Mouse (Mus musculus) urinary bladder, adult 2 months (tissue): ENCODE results near the gene Esr2. TPM values are rescaled to one million over a fixed set of nuclear protein-coding genes. Genes with fewer than 3 reads are reported as not detected.

ENCODE experiments used
- DNase-seq: peaks from one replicate; pipeline ENCODE4 v3.0.0; 2022; ENCODE audit warnings: low spot score
- polyA plus RNA-seq: library from polyadenylated mRNA; depleted of rRNA; stranded (reverse); fragments of >200 nt; gene quantifications from 2 replicates; pipeline ENCODE4 v1.2.3, GENCODE M21; 2012; rRNA removed

Esr2 gene
- polyA plus RNA-seq, 1 experiment: 0.55 TPM

- DNase-seq: no peak
Observed at GRCm38 (mm10) chr12:76085956-76086905, 90.8 kb downstream of the Esr2 start.

- no peak for DNase-seq
Observed at GRCm38 (mm10) chr12:76085066-76085465, 92.0 kb downstream of the Esr2 start.

- DNase-seq: no peak
Observed at GRCm38 (mm10) chr12:76081557-76082211, 95.4 kb downstream of the Esr2 start.

GRCm38 (mm10) chr12:76080876-76081556 lies 96.0 kb downstream of the Esr2 start:
- no peak for DNase-seq

GRCm38 (mm10) chr12:76073981-76074380 lies 103.1 kb downstream of the Esr2 start:
- no peak for DNase-seq

GRCm38 (mm10) chr12:76073066-76073826 lies 103.8 kb downstream of the Esr2 start:
- no peak for DNase-seq

- no peak for DNase-seq
Observed at GRCm38 (mm10) chr12:76071935-76072849, 104.9 kb downstream of the Esr2 start.

Other genes with a start within 250 kb of the Esr2 start
- gene Tex21, start 69.5 kb upstream of the Esr2 start, polyA plus RNA-seq: not detected in 2 replicates
- 28.9 and 31.0 TPM in 2 replicates for gene Mthfd1, start 78.0 kb upstream of the Esr2 start, polyA plus RNA-seq
- 4.6 and 7.6 TPM in 2 replicates for gene Akap5, start 147.6 kb upstream of the Esr2 start, polyA plus RNA-seq
- 11.2 and 13.5 TPM in 2 replicates for gene Zbtb25, start 192.3 kb upstream of the Esr2 start, polyA plus RNA-seq
- 5.9 and 6.3 TPM in 2 replicates for gene Zbtb1, start 193.0 kb upstream of the Esr2 start, polyA plus RNA-seq
- gene Hspa2, start 226.9 kb upstream of the Esr2 start, polyA plus RNA-seq: 52.9 and 65.7 TPM in 2 replicates
- gene Ppp1r36, start 240.3 kb upstream of the Esr2 start, polyA plus RNA-seq: 11.8 TPM in 2 replicates